Mouse (Mus musculus) thymus, adult 2 months (tissue): Measurements from ENCODE around the gene Spata13. TPM values are rescaled to one million over a fixed set of nuclear protein-coding genes. Genes with fewer than 3 reads are reported as not detected.

ENCODE experiments used
- DNase-seq: peaks from one replicate; pipeline ENCODE4 v3.0.0; 2021
- H3K27ac ChIP-seq: fragments of 200-500 bp; 2 replicates; pipeline ENCODE4 v1.5.1; 2012; ENCODE audit warnings: low read length, control low read depth; ENCODE audit not compliant: control insufficient read depth, insufficient read depth
- H3K27me3 ChIP-seq: fragments of 200-500 bp; 2 replicates; pipeline ENCODE4 v1.6.1; 2012; ENCODE audit warnings: mild to moderate bottlenecking, low read length, moderate library complexity, mixed read lengths; ENCODE audit not compliant: control insufficient read depth, insufficient read depth
- H3K36me3 ChIP-seq: fragments of 200-500 bp; 2 replicates; pipeline ENCODE4 v1.6.1; 2012; ENCODE audit warnings: mild to moderate bottlenecking, low read length, moderate library complexity; ENCODE audit not compliant: control insufficient read depth, insufficient read depth
- H3K4me1 ChIP-seq: fragments of 200-500 bp; replicated peaks from 2 replicates; pipeline ENCODE4 v1.6.1; 2012; ENCODE audit warnings: low read length; ENCODE audit not compliant: control insufficient read depth, insufficient read depth
- H3K4me3 ChIP-seq: fragments of 200-500 bp; 2 replicates; pipeline ENCODE4 v1.5.1; 2012; ENCODE audit warnings: mild to moderate bottlenecking, low read length, control low read depth, moderate library complexity; ENCODE audit not compliant: control insufficient read depth, insufficient read depth
- CTCF ChIP-seq: fragments of 200-500 bp; IDR thresholded peaks from 2 replicates; pipeline ENCODE4 v1.5.1; 2012; ENCODE audit warnings: mild to moderate bottlenecking, control low read depth, low read length, moderate library complexity, borderline replicate concordance; ENCODE audit not compliant: control insufficient read depth, poor library complexity, insufficient read depth; ENCODE audit errors: extremely low read depth
- POLR2A ChIP-seq: fragments of 200-500 bp; IDR thresholded peaks from 2 replicates; pipeline ENCODE4 v1.6.1; 2012; ENCODE audit warnings: mild to moderate bottlenecking, low read length, control low read depth, moderate library complexity; ENCODE audit not compliant: control insufficient read depth, poor library complexity, insufficient read depth; ENCODE audit errors: extremely low read depth
- WGBS: fragments of 180-500 bp; shearing (Covaris S2); methylation state at CpG from one replicate; pipeline ENCODE4 v1.1.7; 2018; 5-methylcytosine and 5-hydroxymethylcytosine counted together
- polyA plus RNA-seq: library from polyadenylated mRNA; depleted of rRNA; stranded (reverse); fragments of >200 nt; gene quantifications from 2 replicates; pipeline ENCODE4 v1.2.3, GENCODE M21; 2012; rRNA removed

The Spata13 gene
- polyA plus RNA-seq, 1 experiment: 80.6 TPM

DNA sequence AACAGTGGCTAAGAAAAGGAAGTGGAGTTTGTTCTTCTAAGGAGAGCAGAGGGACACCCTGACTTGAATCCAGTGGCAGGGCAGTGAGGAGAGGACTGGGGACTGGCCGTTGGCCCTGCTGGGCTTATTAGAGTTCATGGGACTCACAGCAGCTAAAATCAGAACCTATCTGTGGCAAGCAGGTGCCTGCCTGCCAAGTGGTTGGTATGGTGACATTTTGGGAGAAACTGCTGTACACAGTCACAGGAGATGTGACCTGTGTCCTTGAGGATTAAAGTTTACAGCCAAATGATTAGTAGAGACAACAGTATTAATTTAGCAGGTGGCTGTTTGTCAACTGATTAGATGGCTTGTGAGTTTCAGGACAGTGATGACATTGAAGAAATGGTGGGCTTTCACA is 172.1 kb downstream of the Spata13 start:
- WGBS: 90% methylated on average over 1 of the region's 1 CpGs
- Histone ChIP-seq H3K4me1 (no peaks in the 10 kb centered on the region), H3K27me3 (no peaks in the 10 kb centered on the region), H3K36me3 (no peaks in the 10 kb centered on the region), H3K27ac (no peak overlapping the region), H3K4me3 (no peak overlapping the region)
- DNase-seq: no peak
- TF ChIP-seq CTCF (no peak), POLR2A (no peak)

DNA sequence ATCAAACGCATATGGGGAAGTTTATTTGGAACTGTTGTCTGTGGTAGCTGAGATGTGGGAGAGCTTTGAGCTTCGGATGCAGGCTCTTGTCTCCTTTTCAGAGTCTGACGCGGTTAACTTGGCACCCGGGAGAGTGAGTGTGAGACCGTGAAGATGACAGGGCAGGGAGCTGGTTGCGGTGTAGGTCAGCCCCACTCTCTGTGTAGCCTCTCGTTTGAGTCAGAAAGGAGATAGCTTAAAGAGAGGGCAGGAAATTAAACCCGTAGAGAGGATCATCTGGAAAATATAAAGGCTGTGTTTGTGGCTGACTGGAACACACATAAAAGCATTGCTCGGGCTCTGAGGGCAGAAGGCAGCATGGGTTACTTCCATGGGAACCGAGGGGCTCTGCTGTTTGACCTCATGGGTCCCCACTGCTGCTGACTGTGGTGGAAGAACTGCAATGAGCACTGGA is 173.1 kb downstream of the Spata13 start:
- no peaks in the 10 kb centered on the region for H3K4me1 ChIP-seq
- H3K27ac ChIP-seq: no peak overlapping the region
- no peaks in the 10 kb centered on the region for H3K27me3 ChIP-seq
- TF ChIP-seq CTCF (no peak), POLR2A (no peak)
- no peak overlapping the region for H3K4me3 ChIP-seq
- no peak for DNase-seq
- WGBS: 67% methylated on average over 11 of the region's 11 CpGs
- no peaks in the 10 kb centered on the region for H3K36me3 ChIP-seq

DNA sequence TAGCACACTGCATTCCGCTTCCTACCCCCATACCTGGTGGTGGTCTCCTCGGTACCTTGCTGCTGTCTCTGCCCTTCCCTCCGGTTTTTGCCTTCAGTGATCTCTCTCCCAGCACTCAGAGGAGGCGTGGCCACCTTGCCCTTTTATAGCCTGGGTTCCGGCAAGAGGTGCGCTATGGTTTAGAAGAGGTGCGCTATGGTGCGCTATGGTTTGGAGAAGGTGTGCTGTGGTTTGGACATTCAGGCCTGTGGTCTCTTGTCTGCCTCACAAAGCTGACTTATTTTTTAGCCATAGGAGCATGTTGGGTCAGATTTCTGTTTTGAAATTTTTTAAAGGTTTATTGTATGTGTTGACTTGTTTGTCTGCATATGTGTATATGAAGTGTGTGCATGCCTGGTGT is 176.1 kb downstream of the Spata13 start:
- H3K4me1 ChIP-seq: no peaks in the 10 kb centered on the region
- H3K27me3 ChIP-seq: no peaks in the 10 kb centered on the region
- H3K27ac ChIP-seq: no peak overlapping the region
- H3K4me3 ChIP-seq: no peak overlapping the region
- no peak for DNase-seq
- H3K36me3 ChIP-seq: no peaks in the 10 kb centered on the region
- TF ChIP-seq POLR2A: no peak
- no peak for TF ChIP-seq CTCF
- 97% methylated on average over 8 of the region's 8 CpGs for WGBS

DNA sequence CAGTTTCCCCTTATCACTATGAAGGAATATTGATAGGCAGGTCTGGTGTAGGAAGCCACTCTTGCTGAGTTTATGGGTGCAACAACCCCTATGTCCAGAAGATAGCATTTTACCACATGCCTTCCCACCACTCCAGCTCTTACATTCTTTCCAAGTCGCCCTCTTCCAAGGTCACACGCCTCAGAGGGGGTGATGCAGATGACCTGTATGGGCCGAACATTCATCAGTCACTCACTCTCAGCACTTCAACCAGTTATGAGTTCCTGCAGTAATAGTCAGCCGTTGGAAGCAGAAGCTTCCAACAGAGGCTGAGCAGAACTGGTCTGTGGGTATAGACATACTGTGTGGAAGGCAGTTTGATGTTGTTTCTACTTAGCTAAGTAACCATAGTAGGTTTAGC is 177.7 kb downstream of the Spata13 start:
- WGBS: 98% methylated on average over 4 of the region's 4 CpGs
- no peak overlapping the region for H3K27ac ChIP-seq
- no peak overlapping the region for H3K4me3 ChIP-seq
- no peaks in the 10 kb centered on the region for H3K4me1 ChIP-seq
- DNase-seq: no peak
- no peaks in the 10 kb centered on the region for H3K27me3 ChIP-seq
- TF ChIP-seq CTCF (no peak), POLR2A (no peak)
- no peaks in the 10 kb centered on the region for H3K36me3 ChIP-seq

Other genes starting within 250 kb of the Spata13 start
- gene C1qtnf9, start 134.1 kb downstream of the Spata13 start, polyA plus RNA-seq: 2.7 and 4.1 TPM in 2 replicates
- 10.3 and 13.7 TPM in 2 replicates for gene Mipep, start 150.6 kb downstream of the Spata13 start, polyA plus RNA-seq